Comparison of ENCODE assay signal across 14 mouse cellular contexts in the genomic region with DNA sequence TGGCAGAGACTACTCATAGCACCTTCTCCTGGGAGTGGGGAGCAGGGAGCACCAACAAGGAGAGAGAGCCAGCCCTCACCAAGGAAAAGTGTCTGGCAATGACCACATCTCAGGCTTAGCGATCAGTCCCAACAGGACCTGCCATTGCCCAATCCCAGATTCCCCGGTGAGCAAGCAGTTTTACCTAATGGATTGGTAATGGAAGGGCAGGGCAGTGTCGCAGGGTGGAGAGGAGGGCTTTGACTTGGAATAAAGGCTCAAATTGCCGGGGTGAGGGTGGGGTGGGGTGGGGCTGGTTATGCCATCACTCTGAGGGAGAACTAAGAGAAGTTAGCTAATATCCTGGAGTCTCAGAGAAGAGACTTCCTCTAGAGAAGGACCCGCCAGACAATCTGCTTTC. TPM values are rescaled to one million over a fixed set of nuclear protein-coding genes. Genes with fewer than 3 reads are reported as not detected.
A peak's percentile ranks its signal among the peaks of the same experiment; 100 is the strongest.
DNase-seq lines count a peak whose midpoint lies in the region; ATAC-seq and TF ChIP-seq lines count a peak whose summit lies in the region.
"Had no signal": no experiment of that assay in that cellular context is flagged by ENCODE, and none has a peak within 500 bp of the region (broad histone marks: within the 10 kb centered on the region; RNA-seq: fewer than 3 reads in every experiment).

No protein-coding gene starts in this region.

- peak; percentile 65 for DNase-seq in adrenal gland, postnatal 10 days
- no peak for DNase-seq in adrenal gland, postnatal 4 days (ENCODE audit: low spot score in 2 of 2)
- peak; percentile 86 for DNase-seq in midbrain, embryonic 11.5 days (ENCODE audit: low spot score, missing footprints)
- DNase-seq in forebrain, postnatal 0 days = no peak
- no peak for DNase-seq in left cerebral cortex, postnatal 14 days (ENCODE audit: low spot score in 2 of 2)
- DNase-seq in layer of hippocampus, postnatal 36 days = no peak
- DNase-seq: cerebellum, adult 11 months; cerebellum, postnatal 36 days; heart, adult 2 months had no signal

- intact Hi-C loops in left cerebral cortex, postnatal 14 days (cut with DNase I) = no loop called here

- no peak overlapping the region for H3K9ac ChIP-seq in midbrain, embryonic 11.5 days (ENCODE audit: low read length)
- no peak overlapping the region for H3K9ac ChIP-seq in midbrain, embryonic 13.5 days (replicated peaks)
- H3K9ac ChIP-seq in liver, embryonic 15.5 days = no peak overlapping the region
- H3K9ac ChIP-seq in forebrain, postnatal 0 days = no peak overlapping the region
- H3K9ac ChIP-seq: hindbrain, embryonic 15.5 days; kidney, embryonic 15.5 days had no signal

- H3K27me3 ChIP-seq in midbrain, embryonic 11.5 days (ENCODE audit: control insufficient read depth, insufficient read depth, low read length) = no peaks in the 10 kb centered on the region
- no peaks in the 10 kb centered on the region for H3K27me3 ChIP-seq in midbrain, embryonic 13.5 days
- H3K27me3 ChIP-seq in liver, embryonic 15.5 days = no peaks in the 10 kb centered on the region
- H3K27me3 ChIP-seq in forebrain, postnatal 0 days (ENCODE audit: insufficient read depth, low read length) = no peaks in the 10 kb centered on the region
- H3K27me3 ChIP-seq: hindbrain, embryonic 15.5 days; kidney, embryonic 15.5 days had no signal

- no peak for TF ChIP-seq CTCF in forebrain, postnatal 0 days (IDR thresholded peaks at IDR 0.05; ENCODE audit: low read depth)

- H3K4me3 ChIP-seq in midbrain, embryonic 11.5 days (ENCODE audit: low read depth, low read length) = no peak overlapping the region
- H3K4me3 ChIP-seq in midbrain, embryonic 13.5 days (replicated peaks) = no peak overlapping the region
- H3K4me3 ChIP-seq in liver, embryonic 15.5 days (replicated peaks) = no peak overlapping the region
- H3K4me3 ChIP-seq in forebrain, postnatal 0 days (ENCODE audit: low read depth, low read length) = no peak overlapping the region
- H3K4me3 ChIP-seq: heart, adult 2 months; hindbrain, embryonic 15.5 days; kidney, embryonic 15.5 days had no signal

- no peak overlapping the region for H3K27ac ChIP-seq in midbrain, embryonic 11.5 days (ENCODE audit: low read depth, low read length)
- H3K27ac ChIP-seq in midbrain, embryonic 13.5 days = no peak overlapping the region
- H3K27ac ChIP-seq in liver, embryonic 15.5 days (replicated peaks) = 0 out of 2 replicates have a peak overlapping the region, but pooled peaks have one; percentile 24
- no peak overlapping the region for H3K27ac ChIP-seq in forebrain, postnatal 0 days (ENCODE audit: low read depth, low read length)
- H3K27ac ChIP-seq: heart, adult 2 months; hindbrain, embryonic 15.5 days; kidney, embryonic 15.5 days had no signal

- H3K4me1 ChIP-seq in midbrain, embryonic 11.5 days (ENCODE audit: control insufficient read depth, insufficient read depth, low read length) = peaks cover 2% of the 10 kb centered on the region; the same call in 1 of the 2 replicates
- H3K4me1 ChIP-seq in midbrain, embryonic 13.5 days (replicated peaks) = peaks cover 4% of the 10 kb centered on the region; the same call in 1 of the 2 replicates
- peaks cover 10% of the 10 kb centered on the region; the same call in 1 of the 2 replicates for H3K4me1 ChIP-seq in liver, embryonic 15.5 days (replicated peaks)
- H3K4me1 ChIP-seq in forebrain, postnatal 0 days (ENCODE audit: insufficient read depth) = no peaks in the 10 kb centered on the region
- H3K4me1 ChIP-seq: hindbrain, embryonic 15.5 days; kidney, embryonic 15.5 days had no signal

- H3K4me2 ChIP-seq in midbrain, embryonic 11.5 days = no peak overlapping the region
- H3K4me2 ChIP-seq in midbrain, embryonic 13.5 days (replicated peaks) = no peak overlapping the region
- no peak overlapping the region for H3K4me2 ChIP-seq in liver, embryonic 15.5 days
- no peak overlapping the region for H3K4me2 ChIP-seq in forebrain, postnatal 0 days (ENCODE audit: low read depth)
- H3K4me2 ChIP-seq: hindbrain, embryonic 15.5 days; kidney, embryonic 15.5 days had no signal

- H3K9me3 ChIP-seq in midbrain, embryonic 11.5 days (ENCODE audit: control insufficient read depth, low read length) = no peaks in the 10 kb centered on the region
- no peaks in the 10 kb centered on the region for H3K9me3 ChIP-seq in midbrain, embryonic 13.5 days
- no peaks in the 10 kb centered on the region for H3K9me3 ChIP-seq in liver, embryonic 15.5 days (replicated peaks)
- no peaks in the 10 kb centered on the region for H3K9me3 ChIP-seq in forebrain, postnatal 0 days (ENCODE audit: low read length)
- H3K9me3 ChIP-seq: hindbrain, embryonic 15.5 days; kidney, embryonic 15.5 days had no signal

- ATAC-seq in midbrain, embryonic 11.5 days (ENCODE audit: low FRiP score) = no peak
- ATAC-seq in midbrain, embryonic 13.5 days = no peak
- ATAC-seq in liver, embryonic 15.5 days (ENCODE audit: insufficient read depth) = no peak
- ATAC-seq in forebrain, postnatal 0 days = no peak
- ATAC-seq: forebrain, embryonic 14.5 days had no signal

- WGBS in midbrain, embryonic 11.5 days = 87% methylated on average over 5 of the region's 5 CpGs
- 82% methylated on average over 5 of the region's 5 CpGs for WGBS in midbrain, embryonic 13.5 days
- 60% methylated on average over 5 of the region's 5 CpGs for WGBS in liver, embryonic 15.5 days (ENCODE audit: insufficient replicate concordance)
- WGBS in forebrain, postnatal 0 days = 82% methylated on average over 5 of the region's 5 CpGs

- 0 out of 2 replicates have a peak, but pooled peaks cover 2% of the 10 kb centered on the region for H3K36me3 ChIP-seq in midbrain, embryonic 11.5 days (ENCODE audit: control insufficient read depth, insufficient read depth, low read length)
- peaks cover 32% of the 10 kb centered on the region for H3K36me3 ChIP-seq in midbrain, embryonic 13.5 days
- peaks cover 37% of the 10 kb centered on the region for H3K36me3 ChIP-seq in liver, embryonic 15.5 days (replicated peaks)
- peaks cover 30% of the 10 kb centered on the region for H3K36me3 ChIP-seq in forebrain, postnatal 0 days (ENCODE audit: insufficient read depth)

RNA-seq across cellular contexts. Expression of a gene that starts 11.0 kb away (rescaled TPM):
- total RNA-seq in adrenal gland, postnatal 10 days (2021) = 10 to 100 TPM; 81.0 to 81.3 TPM
- 10 to 100 TPM; 88.7 to 90.2 TPM for total RNA-seq in adrenal gland, postnatal 4 days (2021)
- polyA plus RNA-seq in midbrain, embryonic 11.5 days (2014; fragmentation: Nextera tagmentation; extraction: Ambion mirVana) = 68.5 and 76.2 TPM in 2 replicates
- polyA plus RNA-seq in midbrain, embryonic 13.5 days (2015; fragmentation: Nextera tagmentation; extraction: Ambion mirVana) = 51.0 and 54.5 TPM in 2 replicates
- polyA plus RNA-seq in liver, embryonic 15.5 days (2015; fragmentation: Nextera tagmentation; extraction: Ambion mirVana) = 70.6 and 78.2 TPM in 2 replicates
- total RNA-seq in forebrain, postnatal 0 days (2014; rRNA removed) = 55.5 and 62.5 TPM in 2 replicates
- 76.1 and 87.2 TPM in 2 replicates for polyA plus RNA-seq in forebrain, postnatal 0 days (2015; fragmentation: Nextera tagmentation; extraction: Ambion mirVana)
- total RNA-seq in left cerebral cortex, postnatal 14 days (2021) = 10 to 100 TPM; 68.5 to 75.1 TPM
- 10 to 100 TPM; 72.5 to 82.4 TPM for total RNA-seq in layer of hippocampus, postnatal 36 days (2021)

Comparison
In these comparisons a context has a peak if more than half of its experiments do, and no peak if none do; other contexts are left out.
1. DNase-seq: peak in adrenal gland, postnatal 10 days (single experiment) and midbrain, embryonic 11.5 days (single experiment); none in adrenal gland, postnatal 4 days (0 of 2), forebrain, postnatal 0 days (single experiment), left cerebral cortex, postnatal 14 days (0 of 2) and layer of hippocampus, postnatal 36 days (0 of 2).